Mouse (Mus musculus): ENCODE measurements around the gene Cyren. TPM values are rescaled to one million over a fixed set of nuclear protein-coding genes. Genes with fewer than 3 reads are reported as not detected.
A peak's percentile ranks its signal among the peaks of the same experiment; 100 is the strongest.

The Cyren gene
- polyA plus RNA-seq, 1 experiment from 2014 or later = 11.2 TPM

GRCm38 (mm10) chr6:34866786-34867185 lies 11.1 kb downstream of the Cyren start:
- Histone ChIP-seq H3K36me3 (no peaks in the 10 kb centered on the region), H3K27me3 (replicated peaks) (no peaks in the 10 kb centered on the region), H3K9ac (no peak overlapping the region), H3K9me3 (replicated peaks) (no peaks in the 10 kb centered on the region), H3K27ac (ENCODE audit: poor library complexity, severe bottlenecking) (no peak overlapping the region), H3K4me2 (no peak overlapping the region), H3K4me1 (replicated peaks) (peaks cover 62% of the 10 kb centered on the region), H3K4me3 (no peak overlapping the region)
- ATAC-seq (ENCODE audit: insufficient number of reproducible peaks, low FRiP score) = no peak
- WGBS = 62% methylated on average over 8 of the region's 8 CpGs

- peak; percentile 75 for ATAC-seq (ENCODE audit: insufficient number of reproducible peaks, low FRiP score)
Observed at GRCm38 (mm10) chr6:34865711-34866593, 11.9 kb downstream of the Cyren start.

GRCm38 (mm10) chr6:34865213-34865612 lies 12.6 kb downstream of the Cyren start:
- H3K4me1 ChIP-seq (replicated peaks) = peaks cover 58% of the 10 kb centered on the region
- 47% methylated on average over 5 of the region's 5 CpGs for WGBS

More at GRCm38 (mm10) chr6:34865711-34866593, 11.9 kb downstream of the Cyren start:
- no peak overlapping the region for H3K4me3 ChIP-seq
- H3K27ac ChIP-seq (ENCODE audit: poor library complexity, severe bottlenecking) = peak overlapping the region; percentile 74
- H3K4me1 ChIP-seq (replicated peaks) = peaks cover 62% of the 10 kb centered on the region
- H3K9me3 ChIP-seq (replicated peaks) = no peaks in the 10 kb centered on the region
- WGBS = 42% methylated on average over 7 of the region's 7 CpGs
- no peak overlapping the region for H3K9ac ChIP-seq
- no peak overlapping the region for H3K4me2 ChIP-seq
- H3K27me3 ChIP-seq (replicated peaks) = no peaks in the 10 kb centered on the region
- no peaks in the 10 kb centered on the region for H3K36me3 ChIP-seq

GRCm38 (mm10) chr6:34863786-34864514 lies 13.9 kb downstream of the Cyren start:
- Histone ChIP-seq H3K9me3 (replicated peaks) (no peaks in the 10 kb centered on the region), H3K27me3 (replicated peaks) (no peaks in the 10 kb centered on the region), H3K36me3 (no peaks in the 10 kb centered on the region), H3K4me2 (no peak overlapping the region), H3K4me1 (replicated peaks) (peaks cover 46% of the 10 kb centered on the region), H3K4me3 (no peak overlapping the region), H3K27ac (ENCODE audit: poor library complexity, severe bottlenecking) (no peak overlapping the region), H3K9ac (no peak overlapping the region)
- ATAC-seq (ENCODE audit: insufficient number of reproducible peaks, low FRiP score) = no peak
- WGBS = 50% methylated on average over 9 of the region's 9 CpGs

More at GRCm38 (mm10) chr6:34865213-34865612, 12.6 kb downstream of the Cyren start:
- H3K9me3 ChIP-seq (replicated peaks) = no peaks in the 10 kb centered on the region
- H3K27ac ChIP-seq (ENCODE audit: poor library complexity, severe bottlenecking) = peak overlapping the region; percentile 74
- no peaks in the 10 kb centered on the region for H3K36me3 ChIP-seq
- no peak overlapping the region for H3K4me3 ChIP-seq
- no peak for ATAC-seq (ENCODE audit: insufficient number of reproducible peaks, low FRiP score)
- no peaks in the 10 kb centered on the region for H3K27me3 ChIP-seq (replicated peaks)
- no peak overlapping the region for H3K4me2 ChIP-seq
- no peak overlapping the region for H3K9ac ChIP-seq

- Histone ChIP-seq H3K27ac (ENCODE audit: poor library complexity, severe bottlenecking) (no peak within 1 kb of the TSS), H3K9ac (no peak within 1 kb of the TSS), H3K27me3 (replicated peaks) (no peaks in the 10 kb centered on the region), H3K4me1 (replicated peaks) (peaks cover 37% of the 10 kb centered on the region), H3K9me3 (replicated peaks) (no peaks in the 10 kb centered on the region), H3K36me3 (no peaks in the 10 kb centered on the region), H3K4me3 (peak within 1 kb of the TSS; percentile 8; the same call in 1 of the 2 replicates), H3K4me2 (peak within 1 kb of the TSS; percentile 55)
- 38% methylated on average over 11 of the region's 11 CpGs for WGBS
- no peak for ATAC-seq (ENCODE audit: insufficient number of reproducible peaks, low FRiP score)
Observed at GRCm38 (mm10) chr6:34862791-34863403, 15.0 kb downstream of the Cyren start, which contains the start of gene Tmem140. Tmem140 (plus strand) TSS chr6:34863146.

- no peaks in the 10 kb centered on the region for H3K9me3 ChIP-seq (replicated peaks)
- H3K9ac ChIP-seq = no peak overlapping the region
- H3K27me3 ChIP-seq (replicated peaks) = no peaks in the 10 kb centered on the region
- peaks cover 35% of the 10 kb centered on the region for H3K4me1 ChIP-seq (replicated peaks)
- H3K4me3 ChIP-seq = no peak overlapping the region
- H3K36me3 ChIP-seq = no peaks in the 10 kb centered on the region
- H3K27ac ChIP-seq (ENCODE audit: poor library complexity, severe bottlenecking) = no peak overlapping the region
- ATAC-seq (ENCODE audit: insufficient number of reproducible peaks, low FRiP score) = no peak
- H3K4me2 ChIP-seq = peak overlapping the region; percentile 55; the same call in 1 of the 2 replicates
- WGBS = 92% methylated on average over 6 of the region's 6 CpGs
Observed at GRCm38 (mm10) chr6:34862381-34862780, 15.5 kb downstream of the Cyren start.

GRCm38 (mm10) chr6:34861546-34862053 lies 16.3 kb downstream of the Cyren start:
- Histone ChIP-seq H3K36me3 (no peaks in the 10 kb centered on the region), H3K27me3 (replicated peaks) (no peaks in the 10 kb centered on the region), H3K27ac (ENCODE audit: poor library complexity, severe bottlenecking) (no peak overlapping the region), H3K4me3 (no peak overlapping the region), H3K4me2 (no peak overlapping the region), H3K9me3 (replicated peaks) (no peaks in the 10 kb centered on the region), H3K9ac (no peak overlapping the region), H3K4me1 (replicated peaks) (peaks cover 30% of the 10 kb centered on the region)
- WGBS = 78% methylated on average over 11 of the region's 11 CpGs
- no peak for ATAC-seq (ENCODE audit: insufficient number of reproducible peaks, low FRiP score)

GRCm38 (mm10) chr6:34832352-34832751 lies 45.5 kb downstream of the Cyren start:
- ATAC-seq (ENCODE audit: insufficient number of reproducible peaks, low FRiP score) = no peak
- Histone ChIP-seq H3K27me3 (replicated peaks) (no peaks in the 10 kb centered on the region), H3K4me1 (replicated peaks) (no peaks in the 10 kb centered on the region), H3K4me2 (no peak overlapping the region), H3K4me3 (no peak overlapping the region), H3K36me3 (no peaks in the 10 kb centered on the region), H3K9me3 (replicated peaks) (no peaks in the 10 kb centered on the region), H3K27ac (ENCODE audit: poor library complexity, severe bottlenecking) (no peak overlapping the region), H3K9ac (no peak overlapping the region)
- WGBS = 94% methylated on average over 5 of the region's 5 CpGs

GRCm38 (mm10) chr6:34824406-34824805 lies 53.5 kb downstream of the Cyren start:
- Histone ChIP-seq H3K4me1 (replicated peaks) (no peaks in the 10 kb centered on the region), H3K4me3 (no peak overlapping the region), H3K27ac (ENCODE audit: poor library complexity, severe bottlenecking) (no peak overlapping the region), H3K36me3 (no peaks in the 10 kb centered on the region), H3K27me3 (replicated peaks) (no peaks in the 10 kb centered on the region), H3K4me2 (no peak overlapping the region), H3K9ac (no peak overlapping the region), H3K9me3 (replicated peaks) (0 out of 2 replicates have a peak, but pooled peaks cover 4% of the 10 kb centered on the region)
- ATAC-seq (ENCODE audit: insufficient number of reproducible peaks, low FRiP score) = no peak
